Mouse (Mus musculus): ENCODE measurements at regions not wholly inside any gene's neighbourhood (a gene's known extent, or its start where the extent isn't known, plus 50 kb on each side); places are given as distances from the start of the nearest gene placed in this dataset.

DNA sequence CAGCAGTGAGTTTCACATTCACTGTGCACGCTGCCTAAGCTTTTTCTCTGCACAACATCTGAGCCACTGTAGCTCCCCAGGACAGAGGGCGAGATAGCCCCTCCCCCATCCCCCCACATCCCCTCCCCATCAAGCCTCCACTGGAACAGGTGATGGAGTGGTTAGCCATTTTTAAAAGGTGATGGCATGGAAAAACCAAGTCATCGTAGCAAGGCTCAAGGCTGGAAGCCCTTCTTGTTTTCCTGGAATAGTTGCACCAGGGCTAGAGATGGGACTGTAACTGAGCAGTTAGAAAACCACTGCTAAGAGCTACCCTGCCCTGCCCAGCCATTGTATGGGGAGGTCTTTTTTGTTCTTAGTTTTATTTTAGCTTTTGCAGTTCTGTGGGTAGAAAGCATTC lies 209.1 kb upstream of the Rreb1 start:
- no peak for TF ChIP-seq CTCF (IDR thresholded peaks at IDR 0.05; ENCODE audit: insufficient read depth, low read depth, low read length)
- TF ChIP-seq POLR2A (IDR thresholded peaks at IDR 0.05; ENCODE audit: insufficient read depth, low read depth, low read length) = no peak

Measured in olfactory bulb, adult 2 months (tissue).